Mouse (Mus musculus): ENCODE data around the gene Jmjd4. TPM values are rescaled to one million over a fixed set of nuclear protein-coding genes. Genes with fewer than 3 reads are reported as not detected.

Gene Jmjd4
- total and polyA plus RNA-seq, 2 experiments from 2014 or later: 22.9 to 37.5 TPM

DNA sequence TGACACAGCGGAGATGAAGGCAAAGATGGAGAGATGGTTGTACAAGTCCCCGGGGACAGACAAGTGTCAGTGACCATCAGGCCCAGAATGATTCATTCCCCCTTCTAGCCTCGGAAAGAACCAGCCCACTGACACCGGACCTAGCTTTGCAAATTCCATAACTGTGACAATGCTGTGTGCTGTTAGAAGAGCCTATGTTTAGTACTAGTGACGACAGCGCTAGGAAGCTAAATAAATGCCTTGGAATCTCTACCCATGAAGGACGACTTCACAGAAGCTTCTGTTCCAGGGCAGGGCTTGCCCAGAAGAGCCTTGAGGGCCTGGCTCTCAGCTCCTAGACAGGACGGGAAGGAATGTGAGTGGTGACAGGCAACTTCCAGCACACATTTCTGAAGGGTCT lies 36.4 kb downstream of the Jmjd4 start:
- H3K4me2 ChIP-seq (ENCODE audit: low read depth, low read length): no peak overlapping the region
- H3K9me3 ChIP-seq (ENCODE audit: low read length): no peaks in the 10 kb centered on the region
- no peak overlapping the region for H3K4me3 ChIP-seq (ENCODE audit: low read length)
- H3K9ac ChIP-seq (replicated peaks; ENCODE audit: low read length): no peak overlapping the region
- no peaks in the 10 kb centered on the region for H3K27me3 ChIP-seq (ENCODE audit: insufficient read depth, low read length)
- no peak for ATAC-seq
- no peak overlapping the region for H3K27ac ChIP-seq
- WGBS: 87% methylated on average over 8 of the region's 8 CpGs
- DNase-seq (ENCODE audit: low spot score): no peak
- peaks cover 43% of the 10 kb centered on the region for H3K36me3 ChIP-seq (ENCODE audit: insufficient read depth, low read length)
- TF ChIP-seq CTCF (IDR thresholded peaks at IDR 0.05; ENCODE audit: low read depth): no peak
- H3K4me1 ChIP-seq (ENCODE audit: insufficient read depth, low read length): no peaks in the 10 kb centered on the region

DNA sequence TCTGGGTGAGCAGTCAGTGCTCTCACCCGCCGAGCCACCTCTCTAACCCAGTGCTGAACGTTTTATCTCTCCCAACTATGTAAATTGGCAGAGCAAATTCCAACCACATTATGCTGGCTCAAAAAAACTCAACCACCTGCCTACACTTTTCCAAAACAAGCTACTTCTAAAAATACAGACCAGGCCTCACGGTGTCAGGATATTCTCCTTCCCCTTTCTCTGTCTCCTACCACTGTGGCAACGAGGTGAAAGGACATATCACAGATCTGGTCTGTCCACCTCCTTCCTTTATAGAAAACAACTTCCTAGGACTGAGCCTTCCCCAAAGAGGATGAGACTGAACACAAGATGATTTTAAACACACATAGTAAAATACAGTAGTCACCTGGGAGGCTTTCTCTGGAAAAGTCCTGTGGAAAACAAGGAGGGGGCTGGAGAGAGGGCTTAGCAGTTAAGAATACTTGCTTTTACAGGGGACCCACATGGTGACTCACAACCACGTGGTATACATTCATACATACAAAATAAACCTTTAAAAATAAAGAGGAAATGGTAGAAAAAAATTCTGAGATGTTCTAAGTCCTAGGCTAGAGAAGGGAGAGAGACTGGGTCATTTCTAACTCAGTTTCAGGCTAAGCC lies 46.9 kb downstream of the Jmjd4 start:
- Histone ChIP-seq H3K9me3 (ENCODE audit: low read length) (no peaks in the 10 kb centered on the region), H3K4me1 (ENCODE audit: insufficient read depth, low read length) (no peaks in the 10 kb centered on the region), H3K36me3 (ENCODE audit: insufficient read depth, low read length) (peaks cover 77% of the 10 kb centered on the region), H3K4me3 (ENCODE audit: low read length) (no peak overlapping the region), H3K27ac (no peak overlapping the region), H3K27me3 (ENCODE audit: insufficient read depth, low read length) (no peaks in the 10 kb centered on the region), H3K9ac (replicated peaks; ENCODE audit: low read length) (no peak overlapping the region), H3K4me2 (ENCODE audit: low read depth, low read length) (no peak overlapping the region)
- 86% methylated on average over 6 of the region's 6 CpGs for WGBS
- TF ChIP-seq CTCF (IDR thresholded peaks at IDR 0.05; ENCODE audit: low read depth): no peak
- DNase-seq (ENCODE audit: low spot score) (no peak), ATAC-seq (no peak)

DNA sequence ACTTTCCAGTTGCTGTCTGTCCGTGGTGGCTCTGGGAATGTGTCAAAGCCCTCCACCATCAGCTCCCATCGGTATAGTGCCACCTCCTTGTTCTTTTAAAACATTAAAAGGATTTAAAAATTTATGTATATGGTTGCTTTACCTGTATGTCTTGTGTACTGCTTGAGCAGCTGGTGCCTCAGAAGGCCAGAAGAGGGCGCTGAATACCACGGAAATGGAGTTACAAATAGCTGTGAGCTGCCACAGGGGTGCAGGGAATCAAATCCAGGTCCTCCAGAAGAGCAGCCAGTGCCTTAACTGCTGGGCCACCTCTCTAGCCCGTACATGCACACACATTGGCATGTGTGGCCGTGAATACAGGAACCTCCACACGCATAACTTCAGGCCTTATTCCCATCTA lies 47.9 kb downstream of the Jmjd4 start:
- Histone ChIP-seq H3K4me1 (ENCODE audit: insufficient read depth, low read length) (no peaks in the 10 kb centered on the region), H3K27ac (no peak overlapping the region), H3K9me3 (ENCODE audit: low read length) (no peaks in the 10 kb centered on the region), H3K9ac (replicated peaks; ENCODE audit: low read length) (no peak overlapping the region), H3K27me3 (ENCODE audit: insufficient read depth, low read length) (no peaks in the 10 kb centered on the region), H3K36me3 (ENCODE audit: insufficient read depth, low read length) (peaks cover 75% of the 10 kb centered on the region), H3K4me3 (ENCODE audit: low read length) (no peak overlapping the region), H3K4me2 (ENCODE audit: low read depth, low read length) (no peak overlapping the region)
- WGBS: 90% methylated on average over 7 of the region's 7 CpGs
- no peak for DNase-seq (ENCODE audit: low spot score)
- no peak for ATAC-seq
- peak; percentile 25; the same call in 1 of the 2 replicates for TF ChIP-seq CTCF (IDR thresholded peaks at IDR 0.05; ENCODE audit: low read depth)

GRCm38 (mm10) chr11:59501978-59502700 lies 52.3 kb downstream of the Jmjd4 start:
- TF ChIP-seq CTCF (IDR thresholded peaks at IDR 0.05; ENCODE audit: low read depth): no peak
- no peak overlapping the region for H3K4me2 ChIP-seq (ENCODE audit: low read depth, low read length)
- H3K9ac ChIP-seq (replicated peaks; ENCODE audit: low read length): no peak overlapping the region
- H3K36me3 ChIP-seq (ENCODE audit: insufficient read depth, low read length): peaks cover 55% of the 10 kb centered on the region
- WGBS: 91% methylated on average over 5 of the region's 5 CpGs
- ATAC-seq (no peak), DNase-seq (ENCODE audit: low spot score) (no peak)
- no peaks in the 10 kb centered on the region for H3K9me3 ChIP-seq (ENCODE audit: low read length)
- H3K27me3 ChIP-seq (ENCODE audit: insufficient read depth, low read length): no peaks in the 10 kb centered on the region
- H3K4me1 ChIP-seq (ENCODE audit: insufficient read depth, low read length): peaks cover 11% of the 10 kb centered on the region
- H3K4me3 ChIP-seq (ENCODE audit: low read length): no peak overlapping the region
- H3K27ac ChIP-seq: no peak overlapping the region

- H3K27me3 ChIP-seq (ENCODE audit: insufficient read depth, low read length): no peaks in the 10 kb centered on the region
- peaks cover 16% of the 10 kb centered on the region for H3K4me1 ChIP-seq (ENCODE audit: insufficient read depth, low read length)
- H3K4me3 ChIP-seq (ENCODE audit: low read length): peak overlapping the region; percentile 88
- no peaks in the 10 kb centered on the region for H3K9me3 ChIP-seq (ENCODE audit: low read length)
- H3K4me2 ChIP-seq (ENCODE audit: low read depth, low read length): peak overlapping the region; percentile 98
- H3K36me3 ChIP-seq (ENCODE audit: insufficient read depth, low read length): peaks cover 31% of the 10 kb centered on the region
- WGBS: under 1% methylated on average over 21 of the region's 21 CpGs
- DNase-seq (ENCODE audit: low spot score) (peak; percentile 76), ATAC-seq (peak; percentile 25; the same call in 1 of the 2 replicates)
- H3K9ac ChIP-seq (replicated peaks; ENCODE audit: low read length): peak overlapping the region; percentile 99
- TF ChIP-seq CTCF (IDR thresholded peaks at IDR 0.05; ENCODE audit: low read depth): no peak
- H3K27ac ChIP-seq: peak overlapping the region; percentile 94
Measured at GRCm38 (mm10) chr11:59505351-59505838, 55.5 kb downstream of the Jmjd4 start.

DNA sequence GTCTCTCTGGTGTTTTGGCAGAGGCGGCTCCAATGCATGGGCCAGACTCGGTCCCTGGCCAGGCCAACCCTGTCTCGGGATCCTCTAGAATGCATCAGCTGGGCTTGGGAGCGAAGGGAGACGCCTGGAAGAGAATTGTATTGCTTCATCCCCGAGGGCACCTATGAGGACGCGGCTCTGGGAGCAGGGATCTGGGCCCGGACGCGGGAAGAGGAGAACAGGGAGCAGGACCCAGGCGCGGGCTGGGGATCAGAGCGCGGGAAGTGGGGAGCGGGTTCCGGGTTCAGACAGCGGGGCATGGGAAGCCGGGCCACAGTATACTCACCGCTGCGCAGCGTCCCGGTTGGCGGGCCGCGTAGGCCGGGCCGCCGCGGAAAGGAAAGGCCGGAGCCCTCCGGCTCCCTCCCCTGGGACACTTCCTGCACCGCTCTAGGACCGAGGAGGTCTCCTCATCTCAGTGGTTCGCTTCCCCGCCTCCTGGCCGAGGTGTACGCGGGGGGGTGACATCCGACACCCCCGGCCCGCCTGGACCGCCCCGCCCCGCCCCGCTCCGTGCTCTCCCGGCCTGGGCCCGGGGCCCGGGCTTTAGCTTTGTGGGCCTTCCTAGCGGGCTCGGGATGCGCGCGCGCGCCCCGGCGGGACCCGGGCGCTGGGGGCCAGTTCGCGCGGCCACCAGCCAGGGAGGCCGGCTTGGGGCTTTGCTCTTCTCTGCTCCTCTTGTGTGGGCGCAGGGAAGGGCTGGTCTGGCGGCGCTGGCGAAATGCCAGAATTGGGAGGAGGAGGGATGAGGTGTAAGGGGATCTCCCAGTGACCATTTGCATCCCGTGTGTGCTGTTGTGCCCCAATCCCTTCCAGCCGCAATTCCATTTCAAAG lies 56.2 kb downstream of the Jmjd4 start:
- Histone ChIP-seq H3K4me3 (ENCODE audit: low read length) (peak overlapping the region; percentile 88), H3K27me3 (ENCODE audit: insufficient read depth, low read length) (no peaks in the 10 kb centered on the region), H3K9me3 (ENCODE audit: low read length) (no peaks in the 10 kb centered on the region), H3K4me2 (ENCODE audit: low read depth, low read length) (peak overlapping the region; percentile 98), H3K4me1 (ENCODE audit: insufficient read depth, low read length) (peaks cover 16% of the 10 kb centered on the region), H3K36me3 (ENCODE audit: insufficient read depth, low read length) (peaks cover 24% of the 10 kb centered on the region), H3K9ac (replicated peaks; ENCODE audit: low read length) (peak overlapping the region; percentile 99), H3K27ac (peak overlapping the region; percentile 94)
- peak; percentile 93 for ATAC-seq
- peak; percentile 93 for DNase-seq (ENCODE audit: low spot score)
- no peak for TF ChIP-seq CTCF (IDR thresholded peaks at IDR 0.05; ENCODE audit: low read depth)
- 2% methylated on average over 67 of the region's 71 CpGs for WGBS

All from hindbrain, postnatal 0 days (tissue).